Mouse (Mus musculus) C2C12 (cell line): ENCODE data around the gene Drg1.

Experiments
- CEBPB ChIP-seq: IDR thresholded peaks from one replicate; pipeline ENCODE4 v1.6.1; 2011; ENCODE audit warnings: low read depth, mild to moderate bottlenecking, control low read depth, moderate library complexity
- USF1 ChIP-seq: IDR thresholded peaks from one replicate; pipeline ENCODE4 v1.6.1; 2011; ENCODE audit warnings: low read depth, mild to moderate bottlenecking, control low read depth, moderate library complexity

DNA sequence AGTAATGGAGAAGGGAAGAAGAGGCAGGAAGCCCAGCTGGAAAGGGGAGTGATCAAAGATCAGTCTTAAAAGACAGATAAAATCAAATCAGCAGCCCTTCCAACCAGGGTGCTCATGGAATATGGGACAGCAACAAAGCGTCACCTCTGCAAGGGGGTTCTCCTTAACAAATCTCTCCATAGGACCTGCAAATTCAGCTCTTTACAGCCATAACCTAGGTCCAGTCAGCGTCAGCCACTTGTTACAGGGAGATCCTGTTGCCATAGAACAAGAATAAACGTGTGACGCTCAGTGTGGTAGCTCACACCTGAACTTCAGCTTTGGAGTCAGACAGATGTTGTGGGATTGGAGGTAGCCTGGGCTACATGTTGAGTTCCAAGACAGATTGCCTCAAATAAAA, 3.0 kb upstream of the Drg1 start:
- TF ChIP-seq CEBPB (no peak), USF1 (no peak)
